Mouse (Mus musculus): ENCODE results near the gene Bcl9.
A peak's percentile ranks its signal among the peaks of the same experiment; 100 is the strongest.

Bcl9 gene

DNA sequence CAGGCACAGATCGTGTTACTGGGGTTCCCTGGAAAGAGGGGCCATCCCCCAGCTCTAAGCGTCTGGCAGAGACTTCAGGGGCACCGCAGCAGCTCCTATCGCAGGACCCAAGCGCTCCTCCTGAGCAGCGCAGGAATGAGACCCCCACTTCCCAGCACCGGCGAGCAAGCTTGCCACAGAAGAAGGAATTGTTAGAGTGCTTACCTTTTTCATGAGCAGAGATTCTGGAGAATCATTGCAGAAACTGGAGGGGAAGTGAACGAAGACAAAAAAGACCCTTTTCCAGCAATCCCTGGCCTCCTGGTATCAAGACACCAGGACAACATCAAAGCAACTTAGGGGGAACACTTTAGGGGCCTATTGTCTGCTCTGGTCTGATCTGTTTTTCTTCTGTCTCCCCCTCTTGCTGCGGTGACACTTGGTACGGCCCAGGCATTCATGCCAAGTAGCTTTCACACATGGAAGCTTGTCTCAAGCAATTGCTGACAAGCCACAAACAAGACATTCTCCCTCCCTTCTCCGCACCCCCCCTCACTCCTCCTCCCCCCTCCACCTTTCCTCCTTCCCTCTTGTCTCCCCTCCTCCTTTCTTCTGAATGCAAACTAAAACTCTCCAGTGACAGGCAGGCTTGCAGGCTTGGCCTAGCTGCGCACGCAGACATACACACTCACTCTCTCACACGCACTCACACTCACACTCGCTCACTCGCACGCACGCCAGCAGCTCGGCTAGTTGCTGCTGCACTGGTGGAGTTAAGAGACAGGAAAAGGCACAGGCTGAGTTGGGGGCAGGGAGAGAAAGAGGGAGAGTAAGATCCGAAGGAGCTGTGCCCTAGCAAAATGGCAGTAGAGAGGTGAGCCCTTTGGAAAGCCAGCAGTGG, at the start of gene Bcl9:
Gene Bcl9, minus strand, starts transcription at position 365 of the 880 bp plus-strand sequence.
- peak; percentile 67 for DNase-seq (ENCODE audit: low read depth, low spot score)

DNA sequence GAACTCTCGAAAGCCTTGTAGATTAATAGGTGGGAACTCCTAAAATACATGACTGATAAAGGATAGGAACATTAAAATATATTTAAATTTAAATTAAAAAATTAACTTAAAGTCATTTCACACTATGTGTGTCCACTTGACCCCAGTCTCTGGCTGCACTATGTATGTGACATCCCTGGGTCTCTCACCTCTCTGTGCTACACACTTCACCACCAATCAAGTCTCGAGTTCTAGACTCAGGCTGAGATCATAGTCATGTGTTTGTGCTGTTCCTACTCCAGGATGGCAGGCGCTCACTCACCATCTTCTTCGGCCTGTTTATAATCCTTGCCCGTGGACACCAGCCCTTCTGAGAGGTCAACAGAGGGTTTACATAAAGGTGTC, 41.5 kb upstream of the Bcl9 start:
- no peak for DNase-seq (ENCODE audit: low read depth, low spot score)

DNA sequence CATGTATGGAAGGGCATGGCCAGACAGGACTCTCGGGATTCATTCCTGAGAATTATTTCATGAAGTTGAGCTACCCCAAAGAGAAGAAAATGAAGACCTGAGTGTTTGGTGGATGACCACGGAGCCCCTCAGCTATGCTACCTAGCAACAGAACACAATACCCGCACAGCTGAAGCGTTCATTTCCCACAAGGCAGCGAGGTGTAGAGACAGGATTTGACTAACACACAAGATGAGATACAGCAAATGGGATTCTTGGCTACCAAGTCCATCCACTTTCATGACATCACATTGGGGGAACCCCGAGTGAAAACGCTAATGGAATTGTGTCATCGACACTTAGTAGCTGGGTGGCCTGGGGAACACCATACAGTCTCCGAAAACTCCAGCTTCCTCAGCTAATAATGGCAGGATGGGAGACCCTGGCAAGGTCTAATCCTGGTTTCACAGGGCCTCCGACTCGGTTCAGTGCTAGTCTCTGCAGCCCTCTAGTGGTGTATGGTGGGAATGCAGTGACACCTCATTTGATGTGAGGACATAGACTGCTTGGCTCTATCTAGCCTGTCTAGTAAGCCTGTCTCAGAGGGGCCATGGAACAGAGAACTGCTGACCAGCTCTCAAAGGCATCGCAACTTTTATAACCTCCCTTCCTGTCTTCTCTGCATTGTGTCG, 40.9 kb upstream of the Bcl9 start:
- DNase-seq (ENCODE audit: low read depth, low spot score), result peak; percentile 61

DNA sequence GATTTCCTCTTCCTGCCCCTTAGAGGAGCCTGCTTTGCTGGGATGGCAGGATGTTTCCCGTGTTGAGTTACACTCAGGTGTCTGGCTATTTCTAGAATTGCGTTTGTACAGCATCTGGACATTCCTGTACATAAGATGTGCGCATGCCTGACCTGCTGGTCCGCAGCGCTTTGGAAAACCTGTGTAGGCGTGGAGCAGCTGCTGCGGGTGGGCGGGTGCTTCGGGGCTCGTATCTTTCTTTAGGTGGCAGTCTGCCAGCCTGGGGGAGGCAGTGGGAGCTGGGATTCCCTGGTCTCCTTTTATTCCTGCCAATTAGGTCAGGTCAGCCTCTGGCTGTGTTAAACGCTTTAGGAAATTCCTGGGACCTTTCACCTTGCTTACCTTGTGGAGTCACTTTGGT, 39.6 kb upstream of the Bcl9 start:
- DNase-seq (ENCODE audit: low read depth, low spot score), result no peak

DNA sequence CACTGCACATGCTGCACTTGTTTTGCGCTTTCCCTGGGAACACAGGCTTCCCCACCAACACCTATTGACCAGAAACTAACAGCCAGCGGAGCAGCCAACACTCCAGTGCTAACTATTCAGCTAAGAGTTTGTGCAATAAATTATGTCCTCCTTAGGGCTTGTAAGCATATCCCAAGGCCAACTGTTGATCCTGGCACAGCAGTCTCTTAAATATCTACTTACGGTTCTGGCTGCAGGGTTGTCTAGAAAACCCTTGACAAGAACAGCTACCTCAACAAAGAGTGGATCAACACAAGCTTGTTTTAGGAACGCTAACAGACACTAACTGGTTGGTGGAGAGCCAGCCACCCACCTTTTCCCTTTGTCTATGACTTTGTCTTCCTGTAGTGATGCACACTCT, 38.6 kb upstream of the Bcl9 start:
- no peak for DNase-seq (ENCODE audit: low read depth, low spot score)

DNA sequence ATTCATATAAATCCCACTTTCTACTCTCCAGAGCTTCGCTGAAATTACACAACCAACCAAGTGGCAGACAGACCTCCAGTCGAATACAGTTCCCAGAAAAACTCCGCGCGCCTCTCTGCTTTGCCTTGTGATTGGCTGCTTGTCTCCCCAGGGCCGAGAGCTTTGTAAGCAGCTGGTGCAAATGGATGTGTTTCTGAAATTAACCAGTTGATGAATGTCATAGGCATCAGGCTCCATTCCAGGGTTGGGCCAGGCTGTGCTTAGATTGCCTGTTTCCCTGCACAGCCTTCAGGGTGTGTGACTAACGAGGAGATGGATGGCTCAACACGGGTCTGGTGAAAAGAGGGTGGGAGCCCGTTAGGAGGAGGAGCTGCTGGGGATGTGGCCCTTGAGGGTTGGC, 36.9 kb upstream of the Bcl9 start:
- no peak for DNase-seq (ENCODE audit: low read depth, low spot score)

DNA sequence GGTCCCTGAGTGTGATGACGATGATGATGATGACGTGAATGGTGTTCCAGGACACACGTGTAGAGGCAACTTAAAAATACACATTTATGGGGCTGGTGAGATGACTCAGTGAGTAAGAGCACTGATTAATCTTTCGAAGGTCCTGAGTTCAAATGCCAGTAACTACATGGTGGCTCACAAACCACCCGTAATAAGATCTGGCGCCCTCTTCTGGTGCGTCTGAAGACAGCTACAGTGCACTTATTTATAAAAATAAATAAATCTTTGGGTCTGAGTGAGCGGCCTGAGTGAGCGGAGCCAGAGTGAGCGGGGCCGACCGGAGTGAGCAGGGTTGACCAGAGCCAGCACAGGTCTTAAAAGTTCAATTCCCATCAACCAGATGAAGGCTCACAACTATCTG, 34.5 kb upstream of the Bcl9 start:
- DNase-seq (ENCODE audit: low read depth, low spot score), result no peak

DNA sequence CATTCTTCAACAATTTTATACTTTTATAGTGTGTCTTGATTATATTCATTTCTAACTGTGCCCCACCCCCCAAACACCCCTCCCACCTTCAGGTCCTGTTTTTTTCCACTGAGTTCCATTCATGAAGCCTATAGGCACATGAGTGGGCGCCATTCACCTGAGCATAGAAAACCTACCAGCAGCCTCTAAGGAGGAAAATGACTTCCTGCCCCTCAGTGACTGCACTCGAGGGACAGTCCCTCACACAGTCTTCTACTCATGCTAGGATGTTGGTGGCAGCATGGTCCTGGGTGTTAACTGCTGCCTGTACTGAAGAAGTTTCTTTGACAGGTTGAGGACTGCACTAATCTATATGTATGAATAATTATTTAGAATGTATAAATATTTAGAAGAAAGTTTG, 30.1 kb upstream of the Bcl9 start:
- no peak for DNase-seq (ENCODE audit: low read depth, low spot score)

DNA sequence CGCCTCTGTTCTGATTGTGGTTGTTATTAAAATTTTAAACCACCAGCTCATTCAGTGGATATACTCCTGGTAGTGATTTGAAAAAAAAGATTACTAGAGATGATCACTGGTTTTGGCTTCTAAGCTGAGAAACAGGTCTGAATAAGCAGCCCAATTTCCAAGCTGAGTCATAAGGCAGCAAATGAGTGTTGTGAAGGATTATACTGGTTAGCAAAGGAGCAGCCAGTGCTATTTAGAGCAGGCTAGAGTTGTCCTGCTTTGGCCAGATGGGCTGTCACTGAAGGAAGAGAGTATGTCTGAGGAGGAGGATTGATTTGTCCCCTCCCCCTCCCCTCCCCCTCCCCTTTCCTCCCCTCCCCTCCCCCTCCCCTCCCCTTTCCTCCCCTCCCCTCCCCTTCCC, 29.6 kb upstream of the Bcl9 start:
- no peak for DNase-seq (ENCODE audit: low read depth, low spot score)

DNA sequence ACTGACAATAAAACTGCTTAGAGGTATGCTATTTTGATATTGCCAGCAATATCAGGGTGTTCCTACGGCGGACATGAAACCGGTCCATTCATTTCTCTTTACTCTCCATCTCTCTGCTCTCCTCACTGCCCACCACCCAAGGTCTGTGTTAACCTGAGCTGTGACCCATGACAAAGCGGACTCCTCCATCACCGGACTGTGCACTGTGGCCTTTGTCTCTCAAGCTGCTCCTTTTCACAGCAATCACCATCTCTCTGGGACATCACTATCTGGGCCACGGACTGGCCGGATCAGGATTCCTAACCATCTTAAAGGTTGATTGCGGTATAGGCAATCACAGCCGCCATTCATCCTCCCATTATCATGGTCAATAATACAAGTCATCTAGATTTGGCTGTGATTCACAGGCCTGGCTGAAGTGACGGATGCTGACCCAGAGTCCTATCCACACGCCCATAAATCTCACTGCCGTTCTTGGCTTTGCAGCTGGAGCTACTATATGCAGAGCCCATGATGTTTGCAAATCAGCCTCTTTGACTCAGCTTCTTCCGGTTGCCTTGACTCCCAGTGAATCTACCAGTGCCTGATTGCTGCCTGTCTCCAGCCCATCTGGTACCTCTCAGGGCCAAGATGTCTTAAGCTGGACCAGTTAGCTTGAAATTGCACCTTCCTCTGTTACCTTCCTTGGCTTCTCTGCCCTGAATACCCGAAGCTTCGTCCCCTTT, 28.1 kb upstream of the Bcl9 start:
- DNase-seq (ENCODE audit: low read depth, low spot score), result no peak

DNA sequence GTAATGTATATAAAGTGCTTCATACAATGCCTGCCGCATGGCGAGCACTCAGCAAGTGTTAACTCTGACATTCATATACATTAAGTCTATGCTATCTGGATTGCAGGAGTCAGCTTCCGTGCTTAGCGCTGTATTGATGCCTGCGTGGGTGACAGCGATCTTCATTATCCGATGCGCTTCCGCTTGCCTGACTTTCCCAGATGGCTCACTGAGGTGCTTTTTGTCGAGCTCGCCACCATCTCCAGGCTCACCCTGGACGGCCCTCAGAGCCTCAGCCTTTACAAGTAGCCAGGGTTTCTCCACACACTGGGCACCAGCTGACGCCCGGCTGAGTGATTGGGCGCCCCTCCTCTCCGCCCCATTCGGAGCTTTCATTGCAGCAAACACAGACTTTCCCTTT, 26.3 kb upstream of the Bcl9 start:
- no peak for DNase-seq (ENCODE audit: low read depth, low spot score)

DNA sequence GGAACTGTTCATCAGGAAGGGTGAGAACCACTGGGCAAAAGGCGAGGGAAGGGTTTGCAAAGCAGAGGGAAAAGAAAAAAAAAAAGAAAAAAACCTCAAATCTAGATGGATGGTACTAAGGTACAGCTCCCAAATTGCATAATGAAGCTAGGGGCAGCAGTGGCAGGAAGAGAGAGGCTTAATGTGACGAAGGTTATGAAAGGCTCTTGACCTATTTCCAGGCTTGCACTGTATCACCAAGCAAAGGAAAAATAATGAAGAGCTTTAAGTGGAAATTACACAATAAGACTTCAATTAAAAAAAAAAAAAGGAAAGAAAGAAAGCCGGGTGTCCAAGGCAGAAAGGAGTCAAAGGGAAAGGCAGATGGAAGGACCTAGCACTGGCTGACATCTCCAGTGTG, 19.6 kb upstream of the Bcl9 start:
- no peak for DNase-seq (ENCODE audit: low read depth, low spot score)

DNA sequence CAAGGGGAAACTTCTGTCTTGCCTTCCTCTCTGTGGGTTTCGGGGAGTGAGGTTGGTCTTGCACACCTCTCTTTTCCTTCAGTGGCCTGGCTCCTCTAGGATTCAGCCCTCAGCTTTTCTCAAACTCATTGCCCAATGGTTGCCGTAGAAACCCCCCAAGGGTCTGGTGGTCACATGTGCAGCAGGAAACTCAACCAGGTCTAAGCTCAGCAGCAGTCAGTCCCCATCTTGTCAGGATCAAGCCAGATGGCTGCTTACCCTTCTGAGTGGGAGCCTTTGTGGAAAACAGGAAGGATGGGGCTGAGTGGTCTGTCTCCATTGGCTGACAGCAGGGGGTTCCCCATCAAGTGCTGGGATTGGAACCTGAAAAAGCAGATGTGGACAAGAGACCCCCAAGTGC, 15.7 kb upstream of the Bcl9 start:
- no peak for DNase-seq (ENCODE audit: low read depth, low spot score)

DNA sequence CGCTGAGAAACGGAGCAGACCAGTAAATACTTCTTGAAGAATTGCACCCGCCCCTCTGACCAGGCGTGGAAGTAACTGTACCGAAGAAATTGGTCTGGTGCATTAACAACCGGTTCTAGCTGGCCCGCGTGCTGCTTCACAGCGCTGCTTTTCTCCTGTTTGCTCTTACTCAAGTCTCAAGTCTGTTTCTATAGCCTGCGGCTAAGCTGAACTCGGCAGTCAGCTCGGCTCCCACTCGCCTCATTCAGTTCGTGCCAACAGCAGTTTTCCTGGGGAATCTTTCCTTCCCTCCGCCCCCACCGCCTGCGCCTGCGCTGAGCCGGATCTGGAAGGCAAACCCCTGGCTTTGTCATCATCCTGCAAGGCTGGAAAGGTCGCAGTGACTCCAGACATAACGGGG, 14.3 kb upstream of the Bcl9 start:
- no peak for DNase-seq (ENCODE audit: low read depth, low spot score)

DNA sequence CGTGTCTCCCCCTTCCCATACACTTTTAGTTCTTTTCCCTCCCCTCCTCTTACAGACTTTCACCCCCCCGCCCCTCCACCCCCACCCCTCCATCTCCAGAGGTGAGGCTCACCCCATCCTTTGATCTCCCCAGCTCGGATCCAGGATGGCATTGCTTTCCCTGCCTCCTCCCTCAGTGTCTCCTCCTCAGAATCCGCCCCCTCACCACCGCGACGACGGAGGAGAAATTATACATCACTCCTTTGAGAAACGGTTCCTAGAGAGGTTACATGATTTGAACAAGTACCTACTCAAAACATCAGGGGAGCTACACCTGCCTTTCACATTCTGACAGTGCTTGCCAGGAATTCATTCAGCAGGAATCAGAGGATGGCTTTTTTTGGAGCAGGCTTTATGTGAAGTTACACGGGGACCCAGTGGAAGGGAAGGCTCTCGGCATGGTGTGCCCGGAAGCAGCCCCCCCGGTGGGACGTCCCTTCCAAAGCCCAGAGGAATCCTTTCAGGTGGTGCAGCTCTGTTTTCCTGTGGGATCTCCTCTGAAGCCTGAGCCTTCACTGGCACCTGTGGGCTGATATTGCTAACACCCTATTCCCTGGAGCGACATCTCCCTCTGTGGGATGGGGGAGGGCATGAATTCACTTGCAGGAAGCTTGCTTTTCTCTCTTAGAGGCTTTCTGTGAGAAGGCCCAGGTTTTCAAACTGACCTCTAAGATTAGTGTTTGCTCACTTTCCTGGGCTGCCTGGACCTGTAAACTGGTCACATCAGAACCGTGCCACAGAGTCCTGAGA, 12.2 kb upstream of the Bcl9 start:
- no peak for DNase-seq (ENCODE audit: low read depth, low spot score)

DNA sequence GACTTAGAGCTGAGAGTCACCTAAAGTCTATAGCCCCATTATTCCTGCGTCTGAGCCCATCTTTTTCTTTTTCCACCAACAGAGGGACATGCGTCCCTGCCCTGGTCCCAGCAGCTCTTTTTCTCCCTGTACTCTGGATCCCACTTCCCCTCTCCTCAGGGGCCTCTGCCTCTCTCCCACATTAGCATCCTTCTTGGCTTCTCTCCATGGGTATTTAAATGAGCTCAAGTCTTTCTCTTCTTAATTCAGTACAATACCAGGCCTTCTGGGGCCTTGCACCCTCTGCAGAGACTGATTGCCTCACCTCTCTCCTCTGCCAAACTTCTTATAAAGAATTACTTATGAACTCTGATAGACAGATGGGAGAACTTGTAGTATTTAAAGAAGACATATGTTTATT, 10.7 kb upstream of the Bcl9 start:
- DNase-seq (ENCODE audit: low read depth, low spot score), result no peak

DNA sequence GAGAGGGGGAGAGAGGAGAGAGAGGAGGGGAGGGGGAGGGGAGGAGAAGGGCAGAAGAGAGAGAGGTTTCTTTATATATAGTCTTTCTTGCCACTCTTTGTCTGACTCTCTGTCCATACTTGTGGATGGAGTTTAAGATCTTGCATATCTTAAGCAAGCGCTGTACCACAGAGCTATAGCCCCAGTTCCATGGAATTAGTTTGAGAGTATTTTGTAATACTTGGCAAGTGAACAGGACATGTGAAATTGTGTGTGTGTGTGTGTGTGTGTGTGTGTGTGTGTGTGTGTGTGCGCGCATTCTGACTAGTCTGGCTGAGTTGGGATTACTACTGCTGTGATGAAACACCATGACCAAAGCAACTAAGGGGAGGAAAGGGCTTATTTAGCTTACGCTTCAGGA, 8.2 kb upstream of the Bcl9 start:
- DNase-seq (ENCODE audit: low read depth, low spot score), result no peak

DNA sequence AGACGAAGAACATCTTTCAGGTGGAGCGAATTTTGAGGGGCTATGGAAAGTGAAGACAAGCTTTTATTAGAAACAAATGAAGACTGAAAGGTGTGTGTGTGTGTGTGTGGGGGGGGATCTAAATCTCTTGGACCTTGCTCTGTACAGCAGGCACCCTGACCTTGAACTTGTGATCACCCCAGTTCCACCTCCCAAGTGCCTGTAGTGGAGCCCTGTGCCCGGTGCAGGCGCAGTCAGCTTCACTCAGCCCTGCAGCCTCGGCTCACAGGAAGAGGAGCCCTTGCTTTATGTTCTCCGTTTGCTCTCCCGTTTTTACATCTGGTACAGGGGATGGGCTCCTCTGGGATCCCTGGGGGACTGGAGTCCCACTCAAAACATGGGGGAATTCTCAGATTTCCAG, 3.9 kb upstream of the Bcl9 start:
- DNase-seq (ENCODE audit: low read depth, low spot score), result no peak

DNA sequence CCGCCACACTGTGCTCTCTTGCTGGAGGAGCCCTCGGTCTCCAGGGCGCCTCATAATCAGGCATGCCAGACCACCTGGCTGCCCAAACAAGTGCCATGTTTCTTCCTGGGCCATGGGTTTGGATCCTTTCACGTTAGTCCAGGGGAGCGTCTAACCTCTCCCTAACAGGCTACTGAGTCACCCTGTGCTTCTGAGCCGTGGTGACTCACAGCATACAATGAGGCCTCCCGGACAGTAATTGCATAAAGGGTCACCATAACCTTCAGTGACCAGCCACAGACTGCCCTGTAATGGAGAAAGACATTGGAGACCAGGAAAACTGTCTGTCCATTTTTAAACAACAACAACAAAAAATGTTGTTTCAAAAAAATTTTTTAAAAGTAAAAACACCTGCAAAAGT, 2.7 kb upstream of the Bcl9 start:
- DNase-seq (ENCODE audit: low read depth, low spot score), result no peak

DNA sequence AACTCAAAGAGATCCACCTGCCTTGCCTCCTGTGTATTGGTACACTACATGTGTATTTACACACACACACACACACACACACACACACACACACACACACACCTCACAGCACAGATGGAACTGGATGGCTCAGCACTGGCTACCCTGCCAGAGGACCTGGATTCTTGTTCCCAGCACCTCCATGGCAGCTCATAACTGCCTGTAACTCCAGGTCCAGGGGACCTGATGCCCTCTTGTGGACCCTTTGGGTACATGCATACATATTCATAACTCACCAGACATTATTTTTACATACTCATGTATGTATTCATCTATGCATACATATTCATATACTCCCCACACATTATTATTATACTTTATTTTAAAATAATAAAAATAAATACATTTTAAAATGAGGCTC, 2.2 kb upstream of the Bcl9 start:
- DNase-seq (ENCODE audit: low read depth, low spot score), result no peak

DNA sequence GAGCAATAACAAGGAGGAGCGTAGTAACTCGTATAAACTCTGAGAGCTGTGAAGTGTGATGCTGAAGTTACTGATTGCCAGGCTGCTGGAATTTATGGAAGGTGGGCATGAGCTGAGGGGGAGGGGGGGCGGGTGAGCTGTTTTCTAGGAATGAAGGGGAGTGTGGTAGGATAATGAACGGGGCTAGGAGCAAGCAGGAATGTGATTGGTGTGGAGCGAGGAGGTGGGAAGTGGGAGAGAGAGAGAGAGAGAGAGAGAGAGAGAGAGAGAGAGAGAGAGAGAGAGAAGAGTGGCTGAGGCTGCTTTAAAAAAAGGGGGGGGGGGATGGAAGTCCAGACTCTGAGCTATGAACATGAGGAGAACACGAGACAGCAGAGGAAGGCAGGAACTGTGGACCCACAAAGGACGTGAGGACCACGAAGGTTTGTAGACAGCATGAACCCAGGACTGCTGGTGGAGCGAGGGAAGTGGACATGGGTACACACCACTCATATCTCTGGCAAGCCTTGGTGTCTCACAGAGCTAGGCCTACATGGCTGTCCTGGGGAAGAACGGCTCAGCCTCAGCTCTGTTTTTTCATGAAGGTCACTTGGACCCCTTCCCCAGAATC, 1.2 kb upstream of the Bcl9 start:
- DNase-seq (ENCODE audit: low read depth, low spot score), result no peak
